Mouse (Mus musculus) testis, adult 2 months (tissue): Measurements from ENCODE around the gene Ggn. TPM values are rescaled to one million over a fixed set of nuclear protein-coding genes. Genes with fewer than 3 reads are reported as not detected.

Source experiments
- H3K27ac ChIP-seq: fragments of 200-500 bp; 2 replicates; pipeline ENCODE4 v1.5.1; 2012; ENCODE audit warnings: low read depth, low read length; ENCODE audit not compliant: control insufficient read depth, insufficient read depth
- H3K27me3 ChIP-seq: fragments of 200-500 bp; 2 replicates; pipeline ENCODE4 v1.6.1; 2012; ENCODE audit warnings: mild to moderate bottlenecking, low read length, moderate library complexity; ENCODE audit not compliant: control insufficient read depth, insufficient read depth
- H3K36me3 ChIP-seq: fragments of 200-500 bp; 2 replicates; pipeline ENCODE4 v1.6.1; 2012; ENCODE audit warnings: mild to moderate bottlenecking, low read length; ENCODE audit not compliant: control insufficient read depth, insufficient read depth
- H3K4me1 ChIP-seq: fragments of 200-500 bp; 2 replicates; pipeline ENCODE4 v1.6.1; 2012; ENCODE audit warnings: low read length; ENCODE audit not compliant: control insufficient read depth, insufficient read depth
- H3K4me3 ChIP-seq: fragments of 200-500 bp; 2 replicates; pipeline ENCODE4 v1.5.1; 2012; ENCODE audit warnings: low read depth, mild to moderate bottlenecking, low read length, moderate library complexity, mixed read lengths; ENCODE audit not compliant: control insufficient read depth
- CTCF ChIP-seq: fragments of 200-500 bp; IDR thresholded peaks from 2 replicates; pipeline ENCODE4 v1.5.1; 2012; ENCODE audit warnings: low read depth, mild to moderate bottlenecking, inconsistent platforms, low read length, moderate library complexity; ENCODE audit not compliant: control insufficient read depth, insufficient read depth, insufficient replicate concordance
- POLR2A ChIP-seq: fragments of 200-500 bp; IDR thresholded peaks from 2 replicates; pipeline ENCODE4 v1.6.1; 2012; ENCODE audit warnings: low read depth, mild to moderate bottlenecking, inconsistent platforms, low read length, moderate library complexity; ENCODE audit not compliant: control insufficient read depth
- polyA plus RNA-seq: library from polyadenylated mRNA; depleted of rRNA; stranded (reverse); fragments of >200 nt; gene quantifications from 2 replicates; pipeline ENCODE4 v1.2.3, GENCODE M21; 2012; rRNA removed

Gene Ggn
- polyA plus RNA-seq, 1 experiment: 506 TPM

- TF ChIP-seq POLR2A (peak; percentile 28; the same call in 1 of the 2 replicates), CTCF (no peak)
- H3K36me3 ChIP-seq: no peaks in the 10 kb centered on the region
- H3K4me3 ChIP-seq: peak overlapping the region; percentile 93
- peak overlapping the region; percentile 84 for H3K27ac ChIP-seq
- no peaks in the 10 kb centered on the region for H3K27me3 ChIP-seq
- H3K4me1 ChIP-seq: peaks cover 17% of the 10 kb centered on the region
Observed at GRCm38 (mm10) chr7:29214846-29215245, 44.8 kb downstream of the Ggn start.

Other genes starting within 250 kb of the Ggn start
- gene Actn4, start 207.9 kb upstream of the Ggn start, polyA plus RNA-seq: 73.9 and 77.5 TPM in 2 replicates
- 379 and 426 TPM in 2 replicates for gene Eif3k, start 188.3 kb upstream of the Ggn start, polyA plus RNA-seq
- gene Map4k1, start 188.2 kb upstream of the Ggn start, polyA plus RNA-seq: 58.8 and 83.2 TPM in 2 replicates
- gene Ryr1, start 45.0 kb upstream of the Ggn start, polyA plus RNA-seq: 0.70 and 1.1 TPM in 2 replicates
- 0.31 and 1.1 TPM in 2 replicates for gene Rasgrp4, start 35.4 kb upstream of the Ggn start, polyA plus RNA-seq
- 194 and 338 TPM in 2 replicates for gene Fam98c, start 14.0 kb upstream of the Ggn start, polyA plus RNA-seq
- gene Spred3, start 201 bp downstream of the Ggn start, polyA plus RNA-seq: 40.9 and 41.8 TPM in 2 replicates
- gene Psmd8, start 10.5 kb downstream of the Ggn start, polyA plus RNA-seq: 362 and 383 TPM in 2 replicates
- gene Catsperg1, start 43.8 kb downstream of the Ggn start, polyA plus RNA-seq: 222 and 254 TPM in 2 replicates
- gene Kcnk6, start 62.3 kb downstream of the Ggn start, polyA plus RNA-seq: 4.8 and 5.8 TPM in 2 replicates
- gene Yif1b, start 68.1 kb downstream of the Ggn start, polyA plus RNA-seq: 321 and 371 TPM in 2 replicates
- gene 2200002D01Rik, start 78.3 kb downstream of the Ggn start, polyA plus RNA-seq: 0.15 and 0.29 TPM in 2 replicates
- 146 and 160 TPM in 2 replicates for gene Spint2, start 111.7 kb downstream of the Ggn start, polyA plus RNA-seq
- 11.3 and 11.9 TPM in 2 replicates for gene Ppp1r14a, start 119.1 kb downstream of the Ggn start, polyA plus RNA-seq
- gene Dpf1, start 133.7 kb downstream of the Ggn start, polyA plus RNA-seq: 8.0 and 8.6 TPM in 2 replicates